Mouse (Mus musculus): Measurements from ENCODE around the gene Rad23a. TPM values are rescaled to one million over a fixed set of nuclear protein-coding genes. Genes with fewer than 3 reads are reported as not detected.

Rad23a gene
- total and polyA plus RNA-seq, 2 experiments: 28.2 to 68.4 TPM

- 4% methylated on average over 18 of the region's 18 CpGs for WGBS
- no peak overlapping the region for H3K9ac ChIP-seq (ENCODE audit: low read depth, low read length)
- H3K36me3 ChIP-seq (ENCODE audit: control insufficient read depth, insufficient read depth, low read length): no peaks in the 10 kb centered on the region
- H3K4me3 ChIP-seq (ENCODE audit: insufficient read depth, low read depth, low read length): no peak overlapping the region
- H3K27ac ChIP-seq (replicated peaks; ENCODE audit: insufficient read depth, low read depth, low read length): no peak overlapping the region
- DNase-seq (ENCODE audit: extremely low read depth, low read depth, low spot score): no peak
- H3K27me3 ChIP-seq (ENCODE audit: control insufficient read depth, insufficient read depth, low read length): no peaks in the 10 kb centered on the region
- H3K4me1 ChIP-seq (ENCODE audit: control insufficient read depth, insufficient read depth, low read length): no peaks in the 10 kb centered on the region
- peaks cover 3% of the 10 kb centered on the region; the same call in 1 of the 2 replicates for H3K79me2 ChIP-seq (ENCODE audit: control insufficient read depth, insufficient read depth, low read length)
- TF ChIP-seq CTCF (IDR thresholded peaks at IDR 0.05; ENCODE audit: low read depth, low read length) (peak; percentile 95), POLR2A (IDR thresholded peaks at IDR 0.05; ENCODE audit: extremely low read depth, insufficient read depth, low read length) (no peak)
Observed at GRCm38 (mm10) chr8:84823653-84824052, 16.8 kb downstream of the Rad23a start.

GRCm38 (mm10) chr8:84822723-84823122, 17.7 kb downstream of the Rad23a start, which contains the start of gene Dand5:
Dand5 (minus strand) TSS chr8:84822823.
- no peak within 1 kb of the TSS for H3K27ac ChIP-seq (replicated peaks; ENCODE audit: insufficient read depth, low read depth, low read length)
- peaks cover 3% of the 10 kb centered on the region; the same call in 1 of the 2 replicates for H3K79me2 ChIP-seq (ENCODE audit: control insufficient read depth, insufficient read depth, low read length)
- TF ChIP-seq CTCF (IDR thresholded peaks at IDR 0.05; ENCODE audit: low read depth, low read length) (no peak), POLR2A (IDR thresholded peaks at IDR 0.05; ENCODE audit: extremely low read depth, insufficient read depth, low read length) (no peak)
- DNase-seq (ENCODE audit: extremely low read depth, low read depth, low spot score): no peak
- no peak within 1 kb of the TSS for H3K4me3 ChIP-seq (ENCODE audit: insufficient read depth, low read depth, low read length)
- WGBS: 82% methylated on average over 3 of the region's 3 CpGs
- H3K36me3 ChIP-seq (ENCODE audit: control insufficient read depth, insufficient read depth, low read length): no peaks in the 10 kb centered on the region
- no peaks in the 10 kb centered on the region for H3K4me1 ChIP-seq (ENCODE audit: control insufficient read depth, insufficient read depth, low read length)
- no peaks in the 10 kb centered on the region for H3K27me3 ChIP-seq (ENCODE audit: control insufficient read depth, insufficient read depth, low read length)
- H3K9ac ChIP-seq (ENCODE audit: low read depth, low read length): no peak within 1 kb of the TSS

GRCm38 (mm10) chr8:84816117-84816516, 24.3 kb downstream of the Rad23a start:
- no peak for DNase-seq (ENCODE audit: extremely low read depth, low read depth, low spot score)
- 0 out of 2 replicates have a peak, but pooled peaks cover under 1% of the 10 kb centered on the region for H3K4me1 ChIP-seq (ENCODE audit: control insufficient read depth, insufficient read depth, low read length)
- TF ChIP-seq CTCF (IDR thresholded peaks at IDR 0.05; ENCODE audit: low read depth, low read length) (no peak), POLR2A (IDR thresholded peaks at IDR 0.05; ENCODE audit: extremely low read depth, insufficient read depth, low read length) (no peak)
- H3K27ac ChIP-seq (replicated peaks; ENCODE audit: insufficient read depth, low read depth, low read length): no peak overlapping the region
- H3K79me2 ChIP-seq (ENCODE audit: control insufficient read depth, insufficient read depth, low read length): no peaks in the 10 kb centered on the region
- 79% methylated on average over 17 of the region's 17 CpGs for WGBS
- no peaks in the 10 kb centered on the region for H3K36me3 ChIP-seq (ENCODE audit: control insufficient read depth, insufficient read depth, low read length)
- H3K4me3 ChIP-seq (ENCODE audit: insufficient read depth, low read depth, low read length): no peak overlapping the region
- no peak overlapping the region for H3K9ac ChIP-seq (ENCODE audit: low read depth, low read length)
- no peaks in the 10 kb centered on the region for H3K27me3 ChIP-seq (ENCODE audit: control insufficient read depth, insufficient read depth, low read length)

GRCm38 (mm10) chr8:84815547-84815946, 24.9 kb downstream of the Rad23a start:
- Histone ChIP-seq H3K9ac (ENCODE audit: low read depth, low read length) (no peak overlapping the region), H3K4me1 (ENCODE audit: control insufficient read depth, insufficient read depth, low read length) (peaks cover 2% of the 10 kb centered on the region; the same call in 1 of the 2 replicates), H3K4me3 (ENCODE audit: insufficient read depth, low read depth, low read length) (no peak overlapping the region), H3K27me3 (ENCODE audit: control insufficient read depth, insufficient read depth, low read length) (no peaks in the 10 kb centered on the region), H3K79me2 (ENCODE audit: control insufficient read depth, insufficient read depth, low read length) (no peaks in the 10 kb centered on the region), H3K27ac (replicated peaks; ENCODE audit: insufficient read depth, low read depth, low read length) (no peak overlapping the region), H3K36me3 (ENCODE audit: control insufficient read depth, insufficient read depth, low read length) (no peaks in the 10 kb centered on the region)
- DNase-seq (ENCODE audit: extremely low read depth, low read depth, low spot score): peak; percentile 55
- WGBS: 13% methylated on average over 9 of the region's 9 CpGs
- TF ChIP-seq CTCF (IDR thresholded peaks at IDR 0.05; ENCODE audit: low read depth, low read length) (peak; percentile 99), POLR2A (IDR thresholded peaks at IDR 0.05; ENCODE audit: extremely low read depth, insufficient read depth, low read length) (no peak)

GRCm38 (mm10) chr8:84814555-84815441, 25.7 kb downstream of the Rad23a start:
- H3K27me3 ChIP-seq (ENCODE audit: control insufficient read depth, insufficient read depth, low read length): no peaks in the 10 kb centered on the region
- H3K36me3 ChIP-seq (ENCODE audit: control insufficient read depth, insufficient read depth, low read length): no peaks in the 10 kb centered on the region
- no peak for DNase-seq (ENCODE audit: extremely low read depth, low read depth, low spot score)
- H3K79me2 ChIP-seq (ENCODE audit: control insufficient read depth, insufficient read depth, low read length): no peaks in the 10 kb centered on the region
- 53% methylated on average over 19 of the region's 19 CpGs for WGBS
- TF ChIP-seq POLR2A (IDR thresholded peaks at IDR 0.05; ENCODE audit: extremely low read depth, insufficient read depth, low read length) (no peak), CTCF (IDR thresholded peaks at IDR 0.05; ENCODE audit: low read depth, low read length) (no peak)
- no peak overlapping the region for H3K4me3 ChIP-seq (ENCODE audit: insufficient read depth, low read depth, low read length)
- H3K9ac ChIP-seq (ENCODE audit: low read depth, low read length): no peak overlapping the region
- H3K27ac ChIP-seq (replicated peaks; ENCODE audit: insufficient read depth, low read depth, low read length): no peak overlapping the region
- H3K4me1 ChIP-seq (ENCODE audit: control insufficient read depth, insufficient read depth, low read length): peaks cover 2% of the 10 kb centered on the region; the same call in 1 of the 2 replicates

GRCm38 (mm10) chr8:84814240-84814554, 26.3 kb downstream of the Rad23a start:
- 91% methylated on average over 11 of the region's 11 CpGs for whole genome bisulfite sequencing
- TF ChIP-seq CTCF (IDR thresholded peaks at IDR 0.05; ENCODE audit: low read depth, low read length) (no peak), POLR2A (IDR thresholded peaks at IDR 0.05; ENCODE audit: extremely low read depth, insufficient read depth, low read length) (no peak)

More at GRCm38 (mm10) chr8:84814240-84814554, 26.3 kb downstream of the Rad23a start:
- no peaks in the 10 kb centered on the region for H3K79me2 ChIP-seq (ENCODE audit: control insufficient read depth, insufficient read depth, low read length)
- no peaks in the 10 kb centered on the region for H3K36me3 ChIP-seq (ENCODE audit: control insufficient read depth, insufficient read depth, low read length)
- no peak overlapping the region for H3K27ac ChIP-seq (replicated peaks; ENCODE audit: insufficient read depth, low read depth, low read length)
- H3K4me3 ChIP-seq (ENCODE audit: insufficient read depth, low read depth, low read length): no peak overlapping the region
- no peak overlapping the region for H3K9ac ChIP-seq (ENCODE audit: low read depth, low read length)
- no peak for DNase-seq (ENCODE audit: extremely low read depth, low read depth, low spot score)
- peaks cover 2% of the 10 kb centered on the region; the same call in 1 of the 2 replicates for H3K4me1 ChIP-seq (ENCODE audit: control insufficient read depth, insufficient read depth, low read length)
- H3K27me3 ChIP-seq (ENCODE audit: control insufficient read depth, insufficient read depth, low read length): no peaks in the 10 kb centered on the region
